Mouse (Mus musculus): ENCODE results near the gene Syt3.

GRCm38 (mm10) chr7:44344622-44345021 is 39.3 kb upstream of the Syt3 start:
- TF ChIP-seq POLR2A (IDR thresholded peaks at IDR 0.05; ENCODE audit: insufficient read depth, low read length): no peak
- no peak for TF ChIP-seq CTCF (IDR thresholded peaks at IDR 0.05; ENCODE audit: low read depth, low read length)
- no peak for TF ChIP-seq EP300 (IDR thresholded peaks at IDR 0.05; ENCODE audit: insufficient read depth, low read depth, low read length)

Measured in ES-Bruce4 (cell line).